Mouse (Mus musculus) embryonic facial prominence, embryonic 15.5 days (tissue): ENCODE data around the gene Csrp1. TPM values are rescaled to one million over a fixed set of nuclear protein-coding genes. Genes with fewer than 3 reads are reported as not detected.

Source experiments
- ATAC-seq: fragments of 200-750 bp; cut with Nextera tagmentation; 2 replicates; pipeline ENCODE4 v1.8.0; 2017; ENCODE audit warnings: low read depth, moderate TSS enrichment; ENCODE audit not compliant: insufficient number of reproducible peaks, low FRiP score, low TSS enrichment
- H3K27ac ChIP-seq: fragments of 300-500 bp; sonication (generic); replicated peaks from 2 replicates; pipeline ENCODE4 v1.5.1; 2015; ENCODE audit warnings: mild to moderate bottlenecking, inconsistent platforms
- H3K27me3 ChIP-seq: fragments of 300-500 bp; sonication (generic); 2 replicates; pipeline ENCODE4 v1.6.1; 2015; ENCODE audit warnings: inconsistent platforms
- H3K36me3 ChIP-seq: fragments of 300-500 bp; sonication (generic); 2 replicates; pipeline ENCODE4 v1.6.1; 2015; ENCODE audit warnings: mild to moderate bottlenecking, inconsistent platforms
- H3K4me1 ChIP-seq: fragments of 300-500 bp; sonication (generic); 2 replicates; pipeline ENCODE4 v1.6.1; 2015; ENCODE audit warnings: inconsistent platforms
- H3K4me2 ChIP-seq: fragments of 300-500 bp; sonication (generic); replicated peaks from 2 replicates; pipeline ENCODE4 v1.6.1; 2015; ENCODE audit warnings: mild to moderate bottlenecking, inconsistent platforms
- H3K4me3 ChIP-seq: fragments of 300-500 bp; sonication (generic); replicated peaks from 2 replicates; pipeline ENCODE4 v1.5.1; 2015; ENCODE audit warnings: mild to moderate bottlenecking, inconsistent platforms
- H3K9ac ChIP-seq: fragments of 300-500 bp; sonication (generic); 2 replicates; pipeline ENCODE4 v1.6.1; 2015; ENCODE audit warnings: inconsistent platforms
- H3K9me3 ChIP-seq: fragments of 300-500 bp; sonication (generic); replicated peaks from 2 replicates; pipeline ENCODE4 v1.6.1; 2016; ENCODE audit warnings: inconsistent platforms
- WGBS: fragments of 180-500 bp; shearing (Covaris S2); methylation state at CpG from one replicate; pipeline ENCODE4 v1.1.7; 2015; 5-methylcytosine and 5-hydroxymethylcytosine counted together
- polyA plus RNA-seq: library from polyadenylated mRNA; unstranded; fragments of >200 nt; fragmentation: Nextera tagmentation; extraction: Ambion mirVana; gene quantifications from 2 replicates; pipeline ENCODE4 v1.2.1, GENCODE M21; 2015

The Csrp1 gene
- polyA plus RNA-seq, 1 experiment from 2014 or later = 118 TPM

- Histone ChIP-seq H3K27me3 (no peaks in the 10 kb centered on the region), H3K9ac (no peak overlapping the region), H3K4me2 (peak overlapping the region; percentile 48), H3K36me3 (no peaks in the 10 kb centered on the region), H3K27ac (peak overlapping the region; percentile 85), H3K4me1 (peaks cover 26% of the 10 kb centered on the region), H3K4me3 (peak overlapping the region; percentile 22), H3K9me3 (no peaks in the 10 kb centered on the region)
- WGBS = 33% methylated on average over 20 of the region's 20 CpGs
- ATAC-seq = peak; percentile 51; the same call in 1 of the 2 replicates
Observed at GRCm38 (mm10) chr1:135794216-135795134, 74.6 kb downstream of the Csrp1 start.

- no peaks in the 10 kb centered on the region for H3K27me3 ChIP-seq
- H3K9ac ChIP-seq = no peak overlapping the region
- H3K4me2 ChIP-seq = no peak overlapping the region
- 56% methylated on average over 1 of the region's 1 CpGs for WGBS
- peaks cover 28% of the 10 kb centered on the region for H3K4me1 ChIP-seq
- H3K4me3 ChIP-seq = no peak overlapping the region
- ATAC-seq = no peak
- no peaks in the 10 kb centered on the region for H3K9me3 ChIP-seq
- no peak overlapping the region for H3K27ac ChIP-seq
- H3K36me3 ChIP-seq = no peaks in the 10 kb centered on the region
Observed at GRCm38 (mm10) chr1:135798492-135798891, 78.6 kb downstream of the Csrp1 start.

GRCm38 (mm10) chr1:135799109-135799627, 79.3 kb downstream of the Csrp1 start:
- H3K27ac ChIP-seq = peak overlapping the region; percentile 22; the same call in 1 of the 2 replicates
- H3K4me3 ChIP-seq = no peak overlapping the region

GRCm38 (mm10) chr1:135800192-135800950, 80.5 kb downstream of the Csrp1 start:
- H3K27me3 ChIP-seq = no peaks in the 10 kb centered on the region; the same call in 1 of the 2 replicates
- no peak overlapping the region for H3K9ac ChIP-seq
- H3K4me3 ChIP-seq = no peak overlapping the region; the same call in 1 of the 2 replicates
- peaks cover 13% of the 10 kb centered on the region for H3K4me1 ChIP-seq
- 42% methylated on average over 8 of the region's 8 CpGs for WGBS
- no peaks in the 10 kb centered on the region for H3K36me3 ChIP-seq
- H3K9me3 ChIP-seq = no peaks in the 10 kb centered on the region
- peak overlapping the region; percentile 23; the same call in 1 of the 2 replicates for H3K27ac ChIP-seq
- no peak overlapping the region for H3K4me2 ChIP-seq
- peak; percentile 69 for ATAC-seq

More at GRCm38 (mm10) chr1:135799109-135799627, 79.3 kb downstream of the Csrp1 start:
- no peak; the same call in 1 of the 2 replicates for ATAC-seq
- H3K9ac ChIP-seq = no peak overlapping the region
- no peaks in the 10 kb centered on the region for H3K36me3 ChIP-seq
- WGBS = 54% methylated on average over 8 of the region's 8 CpGs
- H3K9me3 ChIP-seq = no peaks in the 10 kb centered on the region
- no peak overlapping the region for H3K4me2 ChIP-seq
- no peaks in the 10 kb centered on the region; the same call in 1 of the 2 replicates for H3K27me3 ChIP-seq
- peaks cover 21% of the 10 kb centered on the region for H3K4me1 ChIP-seq

Other genes with a start within 250 kb of the Csrp1 start
- gene Nav1, start 112.8 kb upstream of the Csrp1 start, polyA plus RNA-seq = 12.5 and 13.6 TPM in 2 replicates
- 113 and 119 TPM in 2 replicates for gene Phlda3, start 46.1 kb downstream of the Csrp1 start, polyA plus RNA-seq
- 297 and 410 TPM in 2 replicates for gene Tnni1, start 59.4 kb downstream of the Csrp1 start, polyA plus RNA-seq
- gene Lad1, start 98.5 kb downstream of the Csrp1 start, polyA plus RNA-seq = 57.9 and 58.0 TPM in 2 replicates
- 151 and 208 TPM in 2 replicates for gene Tnnt2, start 116.3 kb downstream of the Csrp1 start, polyA plus RNA-seq
- gene Pkp1, start 199.1 kb downstream of the Csrp1 start, polyA plus RNA-seq = 67.2 and 67.5 TPM in 2 replicates